Mouse (Mus musculus) lung, postnatal 0 days (tissue): ENCODE results near the gene Dkk3.

Experiments
- CTCF ChIP-seq: IDR thresholded peaks from 2 replicates; pipeline ENCODE4 v1.5.1; 2016; ENCODE audit warnings: antibody characterized with exemption, mild to moderate bottlenecking
- EP300 ChIP-seq: IDR thresholded peaks from 2 replicates; pipeline ENCODE4 v1.6.1; 2016; ENCODE audit warnings: antibody characterized with exemption, mild to moderate bottlenecking, control low read depth

DNA sequence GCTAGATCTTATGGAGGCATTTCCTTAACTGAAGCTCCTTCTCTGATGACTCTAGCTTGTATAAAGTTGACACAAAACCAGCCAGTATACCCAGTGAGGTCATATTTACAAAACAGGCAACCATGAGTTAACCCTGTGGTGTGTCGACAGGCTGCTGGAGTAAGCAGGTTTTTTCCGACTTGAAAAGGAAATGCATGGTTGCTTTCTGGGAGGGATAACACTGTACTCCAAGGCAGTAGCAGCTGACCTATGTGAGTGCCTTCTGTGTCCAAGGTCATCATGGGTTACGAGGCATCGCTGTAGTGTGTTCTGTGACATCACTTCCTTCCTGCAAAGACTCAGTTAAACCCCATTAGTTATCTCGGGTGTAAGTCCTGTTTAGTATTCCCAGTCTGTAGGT lies 55.9 kb downstream of the Dkk3 start:
- TF ChIP-seq EP300 (no peak), CTCF (no peak)
